ENCODE assay signal across 18 mouse cellular contexts in genomic region chr9:43564239-43564906, GRCm38 (mm10).
DNase-seq lines count a peak whose midpoint lies in the region; ATAC-seq and TF ChIP-seq lines count a peak whose summit lies in the region.
"Had no signal": no experiment of that assay in that cellular context is flagged by ENCODE, and none has a peak within 500 bp of the region (broad histone marks: within the 10 kb centered on the region; RNA-seq: fewer than 3 reads in every experiment).

No protein-coding gene starts in this region.

- no peaks in the 10 kb centered on the region for H3K9me3 ChIP-seq in kidney, postnatal 0 days (replicated peaks; ENCODE audit: low read length)
- H3K9me3 ChIP-seq in hindbrain, embryonic 15.5 days, result no peaks in the 10 kb centered on the region
- no peaks in the 10 kb centered on the region for H3K9me3 ChIP-seq in midbrain, embryonic 16.5 days (replicated peaks; ENCODE audit: control insufficient read depth, low read length, poor library complexity, severe bottlenecking)
- H3K9me3 ChIP-seq: embryonic facial prominence, embryonic 12.5 days; forebrain, embryonic 15.5 days; stomach, embryonic 15.5 days had no signal

- 34% methylated on average over 22 of the region's 22 CpGs for WGBS in kidney, postnatal 0 days
- WGBS in hindbrain, embryonic 15.5 days, result 47% methylated on average over 22 of the region's 22 CpGs
- 36% methylated on average over 22 of the region's 22 CpGs for WGBS in midbrain, embryonic 16.5 days

- no peaks in the 10 kb centered on the region for H3K36me3 ChIP-seq in kidney, postnatal 0 days (ENCODE audit: insufficient read depth, low read length)
- no peaks in the 10 kb centered on the region for H3K36me3 ChIP-seq in hindbrain, embryonic 15.5 days
- no peaks in the 10 kb centered on the region for H3K36me3 ChIP-seq in midbrain, embryonic 16.5 days (ENCODE audit: control insufficient read depth, insufficient read depth, low read length)
- H3K36me3 ChIP-seq: embryonic facial prominence, embryonic 12.5 days; forebrain, embryonic 15.5 days; stomach, embryonic 15.5 days had no signal

- no peaks in the 10 kb centered on the region for H3K4me1 ChIP-seq in kidney, postnatal 0 days (replicated peaks; ENCODE audit: insufficient read depth, low read length)
- peaks cover 8% of the 10 kb centered on the region for H3K4me1 ChIP-seq in hindbrain, embryonic 15.5 days (replicated peaks)
- peaks cover 3% of the 10 kb centered on the region; the same call in 1 of the 2 replicates for H3K4me1 ChIP-seq in midbrain, embryonic 16.5 days (ENCODE audit: control insufficient read depth, insufficient read depth, low read length)
- H3K4me1 ChIP-seq: embryonic facial prominence, embryonic 12.5 days; forebrain, embryonic 15.5 days; stomach, embryonic 15.5 days had no signal

- H3K27ac ChIP-seq in kidney, postnatal 0 days, result no peak overlapping the region
- H3K27ac ChIP-seq in hindbrain, embryonic 15.5 days (replicated peaks), result no peak overlapping the region
- H3K27ac ChIP-seq in midbrain, embryonic 16.5 days (ENCODE audit: low read length), result no peak overlapping the region
- H3K27ac ChIP-seq: embryonic facial prominence, embryonic 12.5 days; forebrain, embryonic 15.5 days; stomach, embryonic 15.5 days had no signal

- H3K4me3 ChIP-seq in kidney, postnatal 0 days (replicated peaks; ENCODE audit: low read depth, low read length), result no peak overlapping the region
- no peak overlapping the region for H3K4me3 ChIP-seq in hindbrain, embryonic 15.5 days
- H3K4me3 ChIP-seq in midbrain, embryonic 16.5 days (ENCODE audit: low read depth, low read length), result no peak overlapping the region
- H3K4me3 ChIP-seq: embryonic facial prominence, embryonic 12.5 days; forebrain, embryonic 15.5 days; stomach, embryonic 15.5 days had no signal

- no peaks in the 10 kb centered on the region for H3K27me3 ChIP-seq in kidney, postnatal 0 days (ENCODE audit: insufficient read depth, low read length)
- H3K27me3 ChIP-seq in hindbrain, embryonic 15.5 days, result no peaks in the 10 kb centered on the region
- H3K27me3 ChIP-seq in midbrain, embryonic 16.5 days (ENCODE audit: control insufficient read depth, insufficient read depth, low read depth, low read length), result no peaks in the 10 kb centered on the region
- H3K27me3 ChIP-seq: embryonic facial prominence, embryonic 12.5 days; forebrain, embryonic 15.5 days; stomach, embryonic 15.5 days had no signal

- peak; percentile 47 for DNase-seq in kidney, postnatal 0 days (ENCODE audit: low spot score)
- DNase-seq in kidney, postnatal 14 days, result no peak
- DNase-seq in embryo, embryonic 11 days, result peak; percentile 24
- DNase-seq in gastrocnemius, postnatal 36 days, result no peak
- DNase-seq in cerebellum, postnatal 25 days, result no peak
- DNase-seq: adrenal gland, postnatal 25 days; cerebellum, adult 8-10 months; heart, postnatal 4 days; kidney, adult 2 months; liver; liver, postnatal 0 days; spleen, adult 18-20 months; thymus, adult 2 months had no signal

- peak; percentile 57 for ATAC-seq in kidney, postnatal 0 days (replicated peaks; ENCODE audit: low FRiP score, low read depth)
- 0 out of 2 replicates have a peak, but pooled peaks have one; percentile 48 for ATAC-seq in hindbrain, embryonic 15.5 days (ENCODE audit: low FRiP score, low read depth)
- ATAC-seq in midbrain, embryonic 16.5 days, result 0 out of 2 replicates have a peak, but pooled peaks have one; percentile 48
- ATAC-seq: forebrain, embryonic 15.5 days; liver, postnatal 0 days had no signal

- intact Hi-C loops in gastrocnemius, postnatal 36 days (cut with DNase I), result no loop called here

- H3K9ac ChIP-seq in kidney, postnatal 0 days (ENCODE audit: low read depth, low read length), result no peak overlapping the region
- H3K9ac ChIP-seq in hindbrain, embryonic 15.5 days, result no peak overlapping the region
- no peak overlapping the region for H3K9ac ChIP-seq in midbrain, embryonic 16.5 days (ENCODE audit: low read depth, low read length)
- H3K9ac ChIP-seq: embryonic facial prominence, embryonic 12.5 days; forebrain, embryonic 15.5 days; liver, postnatal 0 days; stomach, embryonic 15.5 days had no signal

- TF ChIP-seq CTCF in kidney, postnatal 0 days (IDR thresholded peaks at IDR 0.05; ENCODE audit: low read depth), result no peak

- H3K4me2 ChIP-seq in kidney, postnatal 0 days (ENCODE audit: low read length), result no peak overlapping the region
- H3K4me2 ChIP-seq in hindbrain, embryonic 15.5 days, result no peak overlapping the region; the same call in 1 of the 2 replicates
- H3K4me2 ChIP-seq in midbrain, embryonic 16.5 days (ENCODE audit: low read length), result no peak overlapping the region
- H3K4me2 ChIP-seq: embryonic facial prominence, embryonic 12.5 days; forebrain, embryonic 15.5 days; stomach, embryonic 15.5 days had no signal

Comparison
In these comparisons a context has a peak if more than half of its experiments do, and no peak if none do; other contexts are left out.
1. DNase-seq: peak in kidney, postnatal 0 days (single experiment) and embryo, embryonic 11 days (single experiment); none in kidney, postnatal 14 days (single experiment), gastrocnemius, postnatal 36 days (0 of 2) and cerebellum, postnatal 25 days (0 of 2).
2. Peak in every context shown above with its lines, with median percentiles within 50 percentile points of each other: ATAC-seq.